Mouse (Mus musculus): ENCODE data around the gene Rbms3. TPM values are rescaled to one million over a fixed set of nuclear protein-coding genes. Genes with fewer than 3 reads are reported as not detected.

Rbms3 gene
- total RNA-seq, 1 experiment from 2014 or later, result not detected

- ATAC-seq (replicated peaks in 1 of 2; ENCODE audit: insufficient read depth in 1 of 2, low FRiP score in 2 of 2, low TSS enrichment in 1 of 2, low read depth in 1 of 2, poor library complexity in 2 of 2, severe bottlenecking in 2 of 2), result no peak
Observed at GRCm38 (mm10) chr9:116956156-116956555, 673.6 kb downstream of the Rbms3 start.

- ATAC-seq (replicated peaks in 1 of 2; ENCODE audit: insufficient read depth in 1 of 2, low FRiP score in 2 of 2, low TSS enrichment in 1 of 2, low read depth in 1 of 2, poor library complexity in 2 of 2, severe bottlenecking in 2 of 2), result no peak
Observed at GRCm38 (mm10) chr9:116948211-116948610, 681.5 kb downstream of the Rbms3 start.

- no peak for ATAC-seq (replicated peaks in 1 of 2; ENCODE audit: insufficient read depth in 1 of 2, low FRiP score in 2 of 2, low TSS enrichment in 1 of 2, low read depth in 1 of 2, poor library complexity in 2 of 2, severe bottlenecking in 2 of 2)
Observed at GRCm38 (mm10) chr9:116947369-116947768, 682.3 kb downstream of the Rbms3 start.

- no peak for ATAC-seq (replicated peaks in 1 of 2; ENCODE audit: insufficient read depth in 1 of 2, low FRiP score in 2 of 2, low TSS enrichment in 1 of 2, low read depth in 1 of 2, poor library complexity in 2 of 2, severe bottlenecking in 2 of 2)
Observed at GRCm38 (mm10) chr9:116946787-116947186, 682.9 kb downstream of the Rbms3 start.

DNA sequence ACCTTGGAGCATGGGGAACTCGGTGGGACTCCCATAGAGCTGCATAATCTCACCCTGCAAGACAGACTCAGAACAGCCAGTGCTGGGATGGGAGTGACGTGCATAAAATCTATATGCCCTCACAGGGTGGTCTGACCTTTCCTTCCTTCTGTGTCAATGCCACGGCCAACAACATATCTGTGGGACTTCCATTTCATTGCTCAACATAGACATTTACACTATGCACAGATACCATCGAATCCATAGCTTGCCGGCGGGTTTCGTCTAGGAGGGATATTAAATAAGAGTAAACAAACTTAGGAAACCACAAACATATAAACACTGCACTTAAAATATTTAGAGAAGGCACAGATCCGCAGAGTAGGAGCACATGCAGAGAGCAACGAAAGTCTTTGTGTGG is 684.0 kb downstream of the Rbms3 start:
- ATAC-seq (replicated peaks in 1 of 2; ENCODE audit: insufficient read depth in 1 of 2, low FRiP score in 2 of 2, low TSS enrichment in 1 of 2, low read depth in 1 of 2, poor library complexity in 2 of 2, severe bottlenecking in 2 of 2), result no peak

- no peak for ATAC-seq (replicated peaks in 1 of 2; ENCODE audit: insufficient read depth in 1 of 2, low FRiP score in 2 of 2, low TSS enrichment in 1 of 2, low read depth in 1 of 2, poor library complexity in 2 of 2, severe bottlenecking in 2 of 2)
Observed at GRCm38 (mm10) chr9:116943902-116944301, 685.8 kb downstream of the Rbms3 start.

GRCm38 (mm10) chr9:116941116-116941515 is 688.6 kb downstream of the Rbms3 start:
- ATAC-seq (replicated peaks in 1 of 2; ENCODE audit: insufficient read depth in 1 of 2, low FRiP score in 2 of 2, low TSS enrichment in 1 of 2, low read depth in 1 of 2, poor library complexity in 2 of 2, severe bottlenecking in 2 of 2), result no peak

DNA sequence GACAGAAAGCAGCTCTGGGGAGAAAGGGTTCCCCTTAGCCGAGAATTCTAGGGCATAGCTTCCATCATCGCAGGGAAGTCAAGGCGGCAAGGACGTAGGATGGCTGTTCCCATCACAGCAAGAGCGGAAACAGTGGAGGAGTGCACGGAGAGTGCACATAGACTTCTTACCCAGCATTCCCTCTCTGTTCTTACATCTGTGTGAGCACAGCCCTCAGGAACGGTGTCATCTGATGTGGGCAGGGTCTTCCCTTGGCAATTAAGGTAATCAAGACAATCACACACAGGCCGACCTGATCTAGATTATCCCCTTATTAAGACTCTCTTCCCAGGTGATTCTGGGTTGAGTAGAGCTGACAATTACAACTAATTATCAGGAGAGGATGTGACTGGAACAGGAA is 689.0 kb downstream of the Rbms3 start:
- ATAC-seq (replicated peaks in 1 of 2; ENCODE audit: insufficient read depth in 1 of 2, low FRiP score in 2 of 2, low TSS enrichment in 1 of 2, low read depth in 1 of 2, poor library complexity in 2 of 2, severe bottlenecking in 2 of 2), result no peak

GRCm38 (mm10) chr9:116928338-116928737 is 701.4 kb downstream of the Rbms3 start:
- ATAC-seq (replicated peaks in 1 of 2; ENCODE audit: insufficient read depth in 1 of 2, low FRiP score in 2 of 2, low TSS enrichment in 1 of 2, low read depth in 1 of 2, poor library complexity in 2 of 2, severe bottlenecking in 2 of 2), result no peak

GRCm38 (mm10) chr9:116923151-116923550 is 706.6 kb downstream of the Rbms3 start:
- no peak for ATAC-seq (replicated peaks in 1 of 2; ENCODE audit: insufficient read depth in 1 of 2, low FRiP score in 2 of 2, low TSS enrichment in 1 of 2, low read depth in 1 of 2, poor library complexity in 2 of 2, severe bottlenecking in 2 of 2)

DNA sequence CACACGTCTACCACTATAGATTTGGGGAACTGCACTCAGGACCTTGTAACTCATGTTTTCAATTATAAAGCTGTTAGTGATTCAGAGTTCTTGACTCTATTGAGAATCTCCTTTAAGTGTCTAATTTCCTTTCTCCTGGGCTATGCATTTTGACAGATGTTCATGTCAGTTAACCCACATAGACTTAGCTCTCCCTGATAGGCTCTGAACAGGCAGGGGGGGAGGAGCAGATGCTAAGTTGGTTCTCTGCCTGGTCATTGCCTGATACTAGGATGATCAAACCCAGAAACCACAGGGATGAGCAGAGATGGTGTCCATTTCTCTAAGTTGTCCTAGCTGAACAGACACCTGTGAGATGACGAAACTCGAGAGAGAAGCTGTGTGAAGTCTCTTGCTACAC is 707.2 kb downstream of the Rbms3 start:
- no peak for ATAC-seq (replicated peaks in 1 of 2; ENCODE audit: insufficient read depth in 1 of 2, low FRiP score in 2 of 2, low TSS enrichment in 1 of 2, low read depth in 1 of 2, poor library complexity in 2 of 2, severe bottlenecking in 2 of 2)

DNA sequence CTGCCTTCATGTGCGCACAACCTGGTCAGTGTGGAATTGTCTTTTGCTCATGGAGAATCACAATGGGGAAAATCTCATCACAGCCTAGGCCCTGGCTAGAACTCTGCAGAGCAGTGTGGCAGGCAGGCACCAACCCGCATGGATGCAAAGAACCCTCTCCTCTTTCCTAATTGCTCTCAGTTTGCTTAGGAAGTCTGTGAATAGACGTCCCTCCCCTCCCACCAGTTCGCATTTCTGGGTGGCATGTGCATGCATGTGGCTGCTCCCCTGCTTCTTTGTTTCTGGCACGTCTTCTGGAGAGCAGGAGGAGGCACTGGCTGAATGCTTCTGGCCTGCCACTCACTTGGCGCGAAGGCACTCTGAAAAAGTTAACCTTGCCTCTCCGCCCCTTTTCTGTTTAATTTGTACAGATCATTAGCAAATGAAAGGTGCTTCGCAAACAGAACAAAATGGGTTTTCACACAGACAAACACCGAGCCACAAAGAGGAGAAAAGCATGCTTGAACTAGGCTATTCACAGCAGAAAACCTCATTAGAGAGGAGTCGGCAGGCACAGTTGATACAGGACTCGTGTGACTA is 710.2 kb downstream of the Rbms3 start:
- no peak for ATAC-seq (replicated peaks in 1 of 2; ENCODE audit: insufficient read depth in 1 of 2, low FRiP score in 2 of 2, low TSS enrichment in 1 of 2, low read depth in 1 of 2, poor library complexity in 2 of 2, severe bottlenecking in 2 of 2)

- ATAC-seq (replicated peaks in 1 of 2; ENCODE audit: insufficient read depth in 1 of 2, low FRiP score in 2 of 2, low TSS enrichment in 1 of 2, low read depth in 1 of 2, poor library complexity in 2 of 2, severe bottlenecking in 2 of 2), result no peak
Observed at GRCm38 (mm10) chr9:116912493-116912847, 717.2 kb downstream of the Rbms3 start.

DNA sequence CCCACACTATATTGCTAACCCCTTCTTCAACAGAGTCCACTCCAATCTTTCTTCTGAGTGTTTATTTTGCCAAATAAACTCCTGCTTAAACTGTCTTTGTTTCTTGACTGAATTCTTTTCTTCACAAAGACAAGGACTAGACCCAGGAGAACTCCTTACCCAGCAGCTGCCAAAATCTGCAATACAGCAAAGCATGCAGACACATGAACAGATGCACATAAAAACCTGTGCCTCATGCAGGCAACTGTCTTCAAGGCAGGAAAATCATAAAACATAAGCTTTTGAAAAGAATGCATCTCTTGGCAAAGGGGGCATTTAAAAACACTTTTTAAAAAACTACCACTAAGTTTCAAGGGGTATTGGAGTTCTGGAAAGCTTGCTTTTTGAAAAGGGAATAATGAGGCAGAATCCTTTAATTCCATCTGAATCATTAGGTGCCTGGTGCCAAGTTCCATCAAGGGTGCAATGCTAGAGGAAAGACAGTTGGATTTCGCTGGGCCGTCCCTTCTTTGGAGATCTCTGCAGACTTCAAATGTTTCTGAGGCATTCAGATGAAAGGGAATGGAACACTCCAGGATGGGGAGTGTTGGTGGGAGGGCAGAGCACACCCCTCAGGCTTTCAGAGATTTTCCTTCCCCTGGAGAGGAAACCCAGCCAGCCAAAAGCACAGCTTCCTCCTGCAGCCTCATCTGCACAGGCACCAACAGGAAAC is 717.8 kb downstream of the Rbms3 start:
- no peak for ATAC-seq (replicated peaks in 1 of 2; ENCODE audit: insufficient read depth in 1 of 2, low FRiP score in 2 of 2, low TSS enrichment in 1 of 2, low read depth in 1 of 2, poor library complexity in 2 of 2, severe bottlenecking in 2 of 2)

GRCm38 (mm10) chr9:116909511-116909910 is 720.2 kb downstream of the Rbms3 start:
- no peak for ATAC-seq (replicated peaks in 1 of 2; ENCODE audit: insufficient read depth in 1 of 2, low FRiP score in 2 of 2, low TSS enrichment in 1 of 2, low read depth in 1 of 2, poor library complexity in 2 of 2, severe bottlenecking in 2 of 2)

- no peak for ATAC-seq (replicated peaks in 1 of 2; ENCODE audit: insufficient read depth in 1 of 2, low FRiP score in 2 of 2, low TSS enrichment in 1 of 2, low read depth in 1 of 2, poor library complexity in 2 of 2, severe bottlenecking in 2 of 2)
Observed at GRCm38 (mm10) chr9:116906955-116907354, 722.8 kb downstream of the Rbms3 start.

DNA sequence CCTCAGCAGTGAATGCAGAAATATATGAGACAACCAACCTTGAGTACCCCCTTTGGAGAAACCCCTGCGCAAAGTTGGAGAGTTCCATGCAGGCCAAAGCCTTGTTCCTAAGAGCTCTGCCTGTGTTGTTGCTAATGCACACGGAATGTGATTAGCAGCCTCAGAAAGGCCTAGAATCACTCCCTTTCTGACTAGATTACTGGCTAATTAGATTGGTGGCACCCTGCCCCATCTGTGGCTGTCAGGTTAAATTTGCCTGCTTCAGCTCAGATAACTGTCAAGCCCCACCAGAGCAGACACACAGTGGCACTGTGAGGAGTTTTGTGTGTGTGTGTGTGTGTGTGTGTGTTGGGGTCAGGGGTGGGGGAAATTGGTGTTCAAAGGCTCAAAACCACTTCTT is 724.1 kb downstream of the Rbms3 start:
- no peak for ATAC-seq (replicated peaks in 1 of 2; ENCODE audit: insufficient read depth in 1 of 2, low FRiP score in 2 of 2, low TSS enrichment in 1 of 2, low read depth in 1 of 2, poor library complexity in 2 of 2, severe bottlenecking in 2 of 2)

- ATAC-seq (replicated peaks in 1 of 2; ENCODE audit: insufficient read depth in 1 of 2, low FRiP score in 2 of 2, low TSS enrichment in 1 of 2, low read depth in 1 of 2, poor library complexity in 2 of 2, severe bottlenecking in 2 of 2), result no peak
Observed at GRCm38 (mm10) chr9:116903304-116903993, 726.3 kb downstream of the Rbms3 start.

GRCm38 (mm10) chr9:116899403-116899802 is 730.3 kb downstream of the Rbms3 start:
- ATAC-seq (replicated peaks in 1 of 2; ENCODE audit: insufficient read depth in 1 of 2, low FRiP score in 2 of 2, low TSS enrichment in 1 of 2, low read depth in 1 of 2, poor library complexity in 2 of 2, severe bottlenecking in 2 of 2), result no peak

Measured in hematopoietic stem cell, adult 5-6 weeks (primary cell).